Mouse (Mus musculus) ES-Bruce4 (cell line): Measurements from ENCODE around the gene Arid3c. TPM values are rescaled to one million over a fixed set of nuclear protein-coding genes. Genes with fewer than 3 reads are reported as not detected.
A peak's percentile ranks its signal among the peaks of the same experiment; 100 is the strongest.
"Not testable (repeated sequence)": the region's sequence is repeated elsewhere in the genome, so short reads cannot be mapped to it uniquely, and the experiment has no call there.

Experiments used
- H3K27ac ChIP-seq: 2 replicates; pipeline ENCODE4 v1.5.1; 2012; ENCODE audit warnings: low read length, inconsistent platforms; ENCODE audit not compliant: insufficient read depth
- H3K27me3 ChIP-seq: 2 replicates; pipeline ENCODE4 v1.6.1; 2012; ENCODE audit warnings: mild to moderate bottlenecking, low read length, inconsistent platforms; ENCODE audit not compliant: control insufficient read depth, poor library complexity, insufficient read depth, severe bottlenecking
- H3K36me3 ChIP-seq: 2 replicates; pipeline ENCODE4 v1.6.1; 2012; ENCODE audit warnings: inconsistent platforms, mild to moderate bottlenecking, low read length, moderate library complexity; ENCODE audit not compliant: control insufficient read depth, poor library complexity, insufficient read depth, severe bottlenecking
- H3K4me1 ChIP-seq: one replicate; pipeline ENCODE4 v1.8.1; 2011; ENCODE audit warnings: low read length; ENCODE audit not compliant: control insufficient read depth, insufficient read depth
- H3K4me3 ChIP-seq: 2 replicates; pipeline ENCODE4 v1.5.1; 2011; ENCODE audit warnings: low read depth, mild to moderate bottlenecking, low read length
- H3K9ac ChIP-seq: 2 replicates; pipeline ENCODE4 v1.6.1; 2012; ENCODE audit warnings: low read depth, mild to moderate bottlenecking, inconsistent platforms; ENCODE audit not compliant: poor library complexity, severe bottlenecking
- H3K9me3 ChIP-seq: replicated peaks from 2 replicates; pipeline ENCODE4 v1.6.1; 2012; ENCODE audit warnings: mild to moderate bottlenecking, low read length, inconsistent platforms; ENCODE audit not compliant: control insufficient read depth, poor library complexity, insufficient read depth, severe bottlenecking
- CTCF ChIP-seq: IDR thresholded peaks from one replicate; pipeline ENCODE4 v1.8.1; 2011; ENCODE audit warnings: low read depth, low read length
- polyA plus RNA-seq: library from polyadenylated mRNA; stranded (reverse); fragments of >200 nt; gene quantifications from 2 replicates; pipeline ENCODE4 v1.2.4, GENCODE M21; 2011; ENCODE audit warnings: low read depth; ENCODE audit not compliant: missing spikeins, insufficient read depth, insufficient read length

The Arid3c gene
- polyA plus RNA-seq, 1 experiment: 0.69 TPM

GRCm38 (mm10) chr4:41696930-41697841, 33.8 kb downstream of the Arid3c start, which contains the start of gene Cntfr:
TSS of gene Cntfr (minus strand) at chr4:41697089.
- H3K36me3 ChIP-seq, H3K4me1 ChIP-seq, H3K9me3 ChIP-seq, H3K9ac ChIP-seq, H3K27me3 ChIP-seq, H3K27ac ChIP-seq: not testable (repeated sequence)
- TF ChIP-seq CTCF: peak; percentile 65
- peak within 1 kb of the TSS; percentile 38 for H3K4me3 ChIP-seq

- H3K27me3 ChIP-seq, H3K9ac ChIP-seq, H3K4me3 ChIP-seq, H3K4me1 ChIP-seq, H3K27ac ChIP-seq, H3K36me3 ChIP-seq, H3K9me3 ChIP-seq: not testable (repeated sequence)
Measured at GRCm38 (mm10) chr4:41696452-41696851, 34.5 kb downstream of the Arid3c start.

DNA sequence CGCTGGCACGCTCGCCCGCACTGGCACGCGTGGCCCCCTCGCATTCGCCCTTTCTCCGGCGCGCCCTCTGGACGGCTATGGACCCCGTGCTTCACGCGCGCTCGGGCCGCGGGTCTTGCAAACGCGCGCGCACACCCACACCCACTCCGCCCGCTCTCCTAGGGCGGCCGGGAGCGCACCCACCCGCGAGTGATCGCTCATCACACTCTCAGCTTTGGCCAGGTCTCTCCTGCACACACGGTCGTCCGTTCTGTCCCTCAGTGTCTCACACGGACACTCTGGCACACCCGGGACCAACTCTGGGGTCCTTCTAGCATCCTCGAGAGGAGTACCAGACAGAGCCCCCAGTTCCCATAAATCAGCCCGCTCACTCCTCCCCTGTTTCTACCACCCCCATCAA, 35.1 kb downstream of the Arid3c start:
- H3K27me3 ChIP-seq, H3K4me1 ChIP-seq, H3K9me3 ChIP-seq, H3K9ac ChIP-seq, H3K36me3 ChIP-seq, H3K27ac ChIP-seq: not testable (repeated sequence)
- peak overlapping the region; percentile 38 for H3K4me3 ChIP-seq

DNA sequence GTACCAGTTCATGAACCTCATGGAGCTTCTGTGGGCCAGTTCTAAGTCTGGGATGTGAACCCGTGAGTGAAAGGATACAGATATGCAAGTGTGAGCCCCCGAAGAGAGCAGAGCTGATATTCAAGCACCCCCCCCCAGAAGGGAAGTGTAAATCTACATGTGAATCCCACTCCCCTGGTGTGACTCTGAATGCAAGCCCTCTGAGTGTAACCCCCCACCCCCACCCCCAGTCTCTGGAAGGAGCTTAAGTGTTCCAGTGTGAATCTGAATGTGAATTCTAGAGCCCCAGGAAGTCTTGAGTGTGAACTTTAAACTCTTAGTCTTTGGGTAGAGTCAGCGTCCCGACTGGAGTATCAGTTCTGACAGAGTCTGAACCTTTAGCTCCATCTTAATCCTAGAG, 37.4 kb downstream of the Arid3c start:
- H3K9me3 ChIP-seq, H3K9ac ChIP-seq, H3K36me3 ChIP-seq, H3K4me3 ChIP-seq, H3K4me1 ChIP-seq, H3K27me3 ChIP-seq, H3K27ac ChIP-seq: not testable (repeated sequence)

- not testable (repeated sequence) for H3K27ac ChIP-seq, H3K4me1 ChIP-seq, H3K4me3 ChIP-seq, H3K9ac ChIP-seq, H3K36me3 ChIP-seq, H3K9me3 ChIP-seq, H3K27me3 ChIP-seq
Measured at GRCm38 (mm10) chr4:41690014-41690413, 40.9 kb downstream of the Arid3c start.

GRCm38 (mm10) chr4:41688562-41688961, 42.4 kb downstream of the Arid3c start:
- H3K4me3 ChIP-seq, H3K27ac ChIP-seq, H3K36me3 ChIP-seq, H3K9me3 ChIP-seq, H3K27me3 ChIP-seq, H3K4me1 ChIP-seq, H3K9ac ChIP-seq: not testable (repeated sequence)

DNA sequence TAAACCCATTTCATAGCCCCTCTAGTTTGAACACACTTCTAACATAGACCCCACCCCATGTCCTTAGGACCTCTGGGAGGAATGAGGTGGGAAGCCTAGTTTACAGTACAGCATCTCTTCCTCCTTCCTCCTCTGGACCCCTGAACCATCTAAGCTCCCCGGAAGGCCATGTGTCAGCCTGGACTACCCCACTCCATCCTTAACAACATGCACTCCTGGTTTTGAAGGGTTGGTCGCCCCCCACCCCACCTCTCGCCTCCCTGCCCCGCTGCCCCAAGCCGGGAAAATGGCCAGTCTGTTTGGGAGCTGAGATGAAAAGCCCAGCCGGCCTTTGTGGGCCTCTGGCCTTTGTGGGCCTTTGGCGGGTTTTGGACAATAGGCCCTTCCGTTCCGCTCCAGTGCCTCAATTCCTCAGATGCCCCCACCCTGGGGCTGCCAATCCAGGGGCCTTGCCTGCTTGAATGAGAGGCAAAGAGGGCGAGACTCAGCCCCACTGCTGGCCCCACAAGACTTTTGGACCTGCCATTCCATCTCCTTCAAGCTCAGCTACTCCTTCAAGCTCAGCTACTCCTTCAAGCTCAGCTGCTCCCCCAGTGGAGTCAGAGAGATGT, 45.0 kb downstream of the Arid3c start:
- not testable (repeated sequence) for H3K27me3 ChIP-seq, H3K9ac ChIP-seq, H3K27ac ChIP-seq, H3K4me1 ChIP-seq, H3K36me3 ChIP-seq, H3K4me3 ChIP-seq, H3K9me3 ChIP-seq

GRCm38 (mm10) chr4:41684931-41685453, 46.0 kb downstream of the Arid3c start:
- not testable (repeated sequence) for H3K27ac ChIP-seq, H3K36me3 ChIP-seq, H3K27me3 ChIP-seq, H3K9ac ChIP-seq, H3K4me1 ChIP-seq, H3K4me3 ChIP-seq, H3K9me3 ChIP-seq

DNA sequence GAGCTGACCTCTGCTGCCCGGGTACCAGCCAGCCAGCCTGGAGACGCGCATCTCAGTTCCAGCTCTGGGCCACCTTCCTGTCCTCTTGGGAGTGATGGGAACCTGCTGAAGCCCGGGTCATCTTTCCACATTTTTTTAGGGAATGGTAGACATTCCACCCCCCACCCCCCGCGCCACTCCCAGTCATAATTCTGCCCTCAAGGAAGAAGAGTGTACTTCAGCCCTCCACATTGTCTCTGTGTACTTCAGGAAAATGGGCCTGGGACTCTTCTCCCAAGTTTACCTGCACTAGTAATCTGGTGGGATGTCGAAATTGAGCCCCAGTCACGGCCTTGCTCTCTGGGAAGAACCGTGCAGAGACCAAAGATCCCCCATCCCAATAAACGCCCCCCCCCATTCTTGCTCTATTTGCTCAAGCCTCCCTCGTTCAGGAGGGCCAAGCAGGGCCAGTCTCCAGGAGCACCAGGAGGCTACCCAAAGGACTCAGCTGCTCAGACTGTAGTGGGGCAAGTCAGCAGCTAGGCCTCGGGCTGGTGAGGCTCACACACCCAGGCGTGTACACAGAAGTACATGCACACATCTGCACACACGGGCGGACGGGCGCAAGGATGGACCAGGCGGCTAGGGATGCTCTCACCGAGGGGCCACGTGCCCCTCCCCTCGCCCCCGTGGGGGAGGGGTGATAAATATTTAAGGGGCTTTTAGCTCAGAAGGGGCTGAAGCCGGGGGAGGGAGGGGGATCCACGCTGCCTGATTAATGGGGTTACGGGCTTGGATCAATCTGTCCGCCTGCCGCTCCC, 46.6 kb downstream of the Arid3c start:
- not testable (repeated sequence) for H3K27ac ChIP-seq, H3K27me3 ChIP-seq, H3K4me1 ChIP-seq, H3K9me3 ChIP-seq, H3K36me3 ChIP-seq, H3K4me3 ChIP-seq, H3K9ac ChIP-seq
